ENCODE assay signal across 10 mouse cellular contexts in genomic region chr9:107961351-107961762, GRCm38 (mm10). TPM values are rescaled to one million over a fixed set of nuclear protein-coding genes. Genes with fewer than 3 reads are reported as not detected.
DNase-seq lines count a peak whose midpoint lies in the region; ATAC-seq lines count a peak whose summit lies in the region.
"Had no signal": no experiment of that assay in that cellular context is flagged by ENCODE, and none has a peak within 500 bp of the region (broad histone marks: within the 10 kb centered on the region; RNA-seq: fewer than 3 reads in every experiment).

No protein-coding gene starts in this region.

- no peak overlapping the region for H3K4me2 ChIP-seq in midbrain, embryonic 12.5 days (replicated peaks)
- H3K4me2 ChIP-seq in midbrain, embryonic 11.5 days = no peak overlapping the region
- H3K4me2 ChIP-seq: heart, embryonic 15.5 days had no signal

- H3K36me3 ChIP-seq in midbrain, embryonic 12.5 days = peaks cover 55% of the 10 kb centered on the region
- H3K36me3 ChIP-seq in midbrain, embryonic 11.5 days (ENCODE audit: control insufficient read depth, insufficient read depth, low read length) = peaks cover 11% of the 10 kb centered on the region

- H3K27me3 ChIP-seq in midbrain, embryonic 12.5 days = no peaks in the 10 kb centered on the region
- H3K27me3 ChIP-seq in midbrain, embryonic 11.5 days (ENCODE audit: control insufficient read depth, insufficient read depth, low read length) = no peaks in the 10 kb centered on the region
- H3K27me3 ChIP-seq: heart, embryonic 15.5 days had no signal

- peaks cover 10% of the 10 kb centered on the region for H3K4me1 ChIP-seq in midbrain, embryonic 12.5 days
- H3K4me1 ChIP-seq in midbrain, embryonic 11.5 days (ENCODE audit: control insufficient read depth, insufficient read depth, low read length) = 0 out of 2 replicates have a peak, but pooled peaks cover 3% of the 10 kb centered on the region

- no peak for ATAC-seq in midbrain, embryonic 12.5 days (ENCODE audit: low FRiP score, low read depth)
- no peak for ATAC-seq in midbrain, embryonic 11.5 days (ENCODE audit: low FRiP score)

- no peaks in the 10 kb centered on the region for H3K9me3 ChIP-seq in midbrain, embryonic 12.5 days
- no peaks in the 10 kb centered on the region for H3K9me3 ChIP-seq in midbrain, embryonic 11.5 days (ENCODE audit: control insufficient read depth, low read length)
- H3K9me3 ChIP-seq: heart, embryonic 15.5 days had no signal

- H3K27ac ChIP-seq in midbrain, embryonic 12.5 days (replicated peaks) = peak overlapping the region; percentile 65
- no peak overlapping the region for H3K27ac ChIP-seq in midbrain, embryonic 11.5 days (ENCODE audit: low read depth, low read length)
- H3K27ac ChIP-seq: heart, embryonic 15.5 days had no signal

- H3K9ac ChIP-seq in midbrain, embryonic 12.5 days (replicated peaks) = no peak overlapping the region; the same call in 1 of the 2 replicates
- no peak overlapping the region for H3K9ac ChIP-seq in midbrain, embryonic 11.5 days (ENCODE audit: low read length)
- H3K9ac ChIP-seq: heart, embryonic 15.5 days had no signal

- no peak for DNase-seq in midbrain, embryonic 11.5 days (ENCODE audit: low spot score, missing footprints)
- peak; percentile 52 to 73 for DNase-seq in frontal cortex, postnatal 25 days (ENCODE audit: low spot score in 2 of 2)
- peak; percentile 72 to 94 for DNase-seq in left cerebral cortex, adult 8-10 months (ENCODE audit: low spot score in 2 of 2)
- peak; percentile 84 for DNase-seq in right cerebral cortex, postnatal 25 days
- DNase-seq in adrenal gland, postnatal 4 days (ENCODE audit: low spot score in 2 of 2) = no peak
- no peak for DNase-seq in urinary bladder, postnatal 36 days (ENCODE audit: low spot score in 2 of 2)
- DNase-seq in cerebellum, postnatal 4 days (ENCODE audit: low spot score in 2 of 2) = no peak

- WGBS in midbrain, embryonic 12.5 days = 72% methylated on average over 10 of the region's 10 CpGs
- WGBS in midbrain, embryonic 11.5 days = 70% methylated on average over 10 of the region's 10 CpGs

- H3K4me3 ChIP-seq in midbrain, embryonic 12.5 days = no peak overlapping the region
- no peak overlapping the region for H3K4me3 ChIP-seq in midbrain, embryonic 11.5 days (ENCODE audit: low read depth, low read length)
- H3K4me3 ChIP-seq: heart, embryonic 15.5 days had no signal

RNA-seq across cellular contexts. Expression of gene Traip, which starts 11.4 kb away (rescaled TPM):
- 22.7 and 23.3 TPM in 2 replicates for polyA plus RNA-seq in midbrain, embryonic 12.5 days (2016; fragmentation: Nextera tagmentation; extraction: Ambion mirVana)
- 27.7 and 37.2 TPM in 2 replicates for polyA plus RNA-seq in midbrain, embryonic 11.5 days (2014; fragmentation: Nextera tagmentation; extraction: Ambion mirVana)
- total RNA-seq in left cerebral cortex, adult 8-10 months (2022) = 10 to 100 TPM in 3 of 4 experiments, 1 to 10 TPM in 1; 8.6 to 11.9 (median 11.3) TPM
- 10 to 100 TPM; 14.4 to 16.3 TPM for total RNA-seq in adrenal gland, postnatal 4 days (2021)

RNA-seq across cellular contexts. Expression of gene Uba7, which starts 13.9 kb away (rescaled TPM):
- polyA plus RNA-seq in midbrain, embryonic 12.5 days (2016; fragmentation: Nextera tagmentation; extraction: Ambion mirVana) = 5.5 and 8.1 TPM in 2 replicates
- 5.5 and 7.5 TPM in 2 replicates for polyA plus RNA-seq in midbrain, embryonic 11.5 days (2014; fragmentation: Nextera tagmentation; extraction: Ambion mirVana)
- total RNA-seq in left cerebral cortex, adult 8-10 months (2022) = 1 to 10 TPM; 6.1 to 8.4 (median 6.7) TPM
- 10 to 100 TPM; 21.8 to 32.0 TPM for total RNA-seq in adrenal gland, postnatal 4 days (2021)

RNA-seq across cellular contexts. Expression of gene Gm20661, which starts 21.5 kb away (rescaled TPM):
- 1.8 and 2.2 TPM in 2 replicates for polyA plus RNA-seq in midbrain, embryonic 12.5 days (2016; fragmentation: Nextera tagmentation; extraction: Ambion mirVana)
- 0.74 and 1.2 TPM in 2 replicates for polyA plus RNA-seq in midbrain, embryonic 11.5 days (2014; fragmentation: Nextera tagmentation; extraction: Ambion mirVana)
- under 1 TPM in 2 of 4 experiments, not detected in 2; 0.30 to 0.73 TPM for total RNA-seq in left cerebral cortex, adult 8-10 months (2022)
- 1 to 10 TPM; 1.1 to 1.4 TPM for total RNA-seq in adrenal gland, postnatal 4 days (2021)
- polyA plus RNA-seq: small intestine, adult 2 months had no signal

RNA-seq across cellular contexts. Expression of gene Inka1, which starts 24.3 kb away (rescaled TPM):
- 16.1 and 24.6 TPM in 2 replicates for polyA plus RNA-seq in midbrain, embryonic 12.5 days (2016; fragmentation: Nextera tagmentation; extraction: Ambion mirVana)
- 20.7 and 25.3 TPM in 2 replicates for polyA plus RNA-seq in midbrain, embryonic 11.5 days (2014; fragmentation: Nextera tagmentation; extraction: Ambion mirVana)
- total RNA-seq in left cerebral cortex, adult 8-10 months (2022) = 1 to 10 TPM; 3.9 to 6.8 (median 5.2) TPM
- total RNA-seq in adrenal gland, postnatal 4 days (2021) = 10 to 100 TPM; 16.0 to 16.6 TPM

RNA-seq across cellular contexts. Expression of gene Camkv, which starts 25.9 kb away (rescaled TPM):
- 12.6 and 12.8 TPM in 2 replicates for polyA plus RNA-seq in midbrain, embryonic 12.5 days (2016; fragmentation: Nextera tagmentation; extraction: Ambion mirVana)
- 6.3 and 6.7 TPM in 2 replicates for polyA plus RNA-seq in midbrain, embryonic 11.5 days (2014; fragmentation: Nextera tagmentation; extraction: Ambion mirVana)
- total RNA-seq in left cerebral cortex, adult 8-10 months (2022) = 100 to 1,000 TPM; 372 to 403 (median 398) TPM
- total RNA-seq in adrenal gland, postnatal 4 days (2021) = 1 to 10 TPM; 3.5 to 4.0 TPM

Comparison
In these comparisons a context has a peak if more than half of its experiments do, and no peak if none do; other contexts are left out.
1. DNase-seq: peak in frontal cortex, postnatal 25 days (2 of 2), left cerebral cortex, adult 8-10 months (2 of 2) and right cerebral cortex, postnatal 25 days (single experiment); none in midbrain, embryonic 11.5 days (single experiment), adrenal gland, postnatal 4 days (0 of 2), urinary bladder, postnatal 36 days (0 of 2) and cerebellum, postnatal 4 days (0 of 2).